Mouse (Mus musculus): ENCODE results near the gene Utp18. TPM values are rescaled to one million over a fixed set of nuclear protein-coding genes. Genes with fewer than 3 reads are reported as not detected.
"Not testable (repeated sequence)": the region's sequence is repeated elsewhere in the genome, so short reads cannot be mapped to it uniquely, and the experiment has no call there.

The Utp18 gene
- 45.0 and 46.9 TPM in 2 replicates for polyA plus RNA-seq (2016; fragmentation: Nextera tagmentation; extraction: Ambion mirVana)

- peak within 1 kb of the TSS; percentile 92 for H3K9ac ChIP-seq
- peak within 1 kb of the TSS; percentile 97 for H3K4me3 ChIP-seq (replicated peaks)
- peaks cover 36% of the 10 kb centered on the region for H3K4me1 ChIP-seq
- WGBS = under 1% methylated on average over 74 of the region's 83 CpGs
- H3K9me3 ChIP-seq = no peaks in the 10 kb centered on the region
- H3K27ac ChIP-seq = peak within 1 kb of the TSS; percentile 96
- H3K27me3 ChIP-seq = no peaks in the 10 kb centered on the region
- H3K36me3 ChIP-seq (replicated peaks) = peaks cover 15% of the 10 kb centered on the region; the same call in 1 of the 2 replicates
- peak within 1 kb of the TSS; percentile 92 for H3K4me2 ChIP-seq
- peak; percentile 97 for ATAC-seq (ENCODE audit: low FRiP score)
Observed at GRCm38 (mm10) chr11:93885572-93886410, at the start of gene Utp18, which contains the start of gene Mbtd1. Utp18 (minus strand) TSS chr11:93885766. Mbtd1 (plus strand) TSS chr11:93885852.

GRCm38 (mm10) chr11:93929106-93929505 is 43.5 kb upstream of the Utp18 start:
- Histone ChIP-seq H3K4me3 (replicated peaks) (no peak overlapping the region), H3K9me3 (no peaks in the 10 kb centered on the region), H3K27me3 (no peaks in the 10 kb centered on the region), H3K4me1 (no peaks in the 10 kb centered on the region), H3K4me2 (no peak overlapping the region), H3K27ac (no peak overlapping the region), H3K36me3 (replicated peaks) (peaks cover 81% of the 10 kb centered on the region), H3K9ac (no peak overlapping the region)
- no peak for ATAC-seq (ENCODE audit: low FRiP score)

GRCm38 (mm10) chr11:93915019-93915418 is 29.5 kb upstream of the Utp18 start:
- H3K27ac ChIP-seq; ATAC-seq (ENCODE audit: low FRiP score); H3K4me1 ChIP-seq; H3K9ac ChIP-seq; H3K27me3 ChIP-seq; H3K4me3 ChIP-seq (replicated peaks); H3K4me2 ChIP-seq; H3K9me3 ChIP-seq: not testable (repeated sequence)
- WGBS = 96% methylated on average over 2 of the region's 2 CpGs
- H3K36me3 ChIP-seq (replicated peaks) = peaks cover 74% of the 10 kb centered on the region

- Histone ChIP-seq H3K4me2 (no peak overlapping the region), H3K4me1 (no peaks in the 10 kb centered on the region), H3K36me3 (replicated peaks) (peaks cover 75% of the 10 kb centered on the region), H3K27me3 (no peaks in the 10 kb centered on the region), H3K9me3 (no peaks in the 10 kb centered on the region), H3K27ac (no peak overlapping the region), H3K9ac (no peak overlapping the region), H3K4me3 (replicated peaks) (no peak overlapping the region)
- ATAC-seq (ENCODE audit: low FRiP score) = no peak
- 92% methylated on average over 3 of the region's 3 CpGs for WGBS
Observed at GRCm38 (mm10) chr11:93911603-93912002, 26.0 kb upstream of the Utp18 start.

DNA sequence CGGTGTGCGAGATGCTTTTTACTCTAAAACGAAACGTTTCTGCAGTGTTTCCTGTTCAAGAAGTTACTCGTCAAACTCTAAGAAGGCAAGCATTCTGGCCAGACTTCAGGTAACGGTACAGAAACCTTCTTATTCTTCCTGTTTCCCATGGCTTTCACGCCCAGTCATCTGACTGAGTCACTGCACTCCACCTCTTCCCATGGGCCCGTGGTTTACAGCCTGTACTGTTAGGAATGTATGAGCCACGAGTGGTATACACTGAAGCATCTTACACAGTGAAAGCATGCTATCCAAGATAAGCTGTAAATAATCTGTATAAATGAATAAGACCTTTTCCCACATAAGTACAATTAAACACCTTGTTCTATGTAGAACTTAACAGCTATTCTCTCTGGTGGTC is 23.3 kb upstream of the Utp18 start:
- WGBS = 91% methylated on average over 9 of the region's 9 CpGs
- Histone ChIP-seq H3K36me3 (replicated peaks) (peaks cover 75% of the 10 kb centered on the region), H3K4me2 (no peak overlapping the region), H3K4me1 (no peaks in the 10 kb centered on the region), H3K27me3 (no peaks in the 10 kb centered on the region), H3K9ac (no peak overlapping the region), H3K4me3 (replicated peaks) (no peak overlapping the region), H3K27ac (no peak overlapping the region), H3K9me3 (no peaks in the 10 kb centered on the region)
- no peak for ATAC-seq (ENCODE audit: low FRiP score)

- H3K9me3 ChIP-seq = no peaks in the 10 kb centered on the region
- peaks cover 69% of the 10 kb centered on the region for H3K36me3 ChIP-seq (replicated peaks)
- H3K27me3 ChIP-seq = no peaks in the 10 kb centered on the region
- 90% methylated on average over 3 of the region's 3 CpGs for WGBS
- H3K4me1 ChIP-seq = no peaks in the 10 kb centered on the region
- no peak overlapping the region for H3K27ac ChIP-seq
- no peak overlapping the region for H3K9ac ChIP-seq
- H3K4me3 ChIP-seq (replicated peaks) = no peak overlapping the region
- no peak overlapping the region for H3K4me2 ChIP-seq
- ATAC-seq (ENCODE audit: low FRiP score) = no peak
Observed at GRCm38 (mm10) chr11:93907839-93908238, 22.3 kb upstream of the Utp18 start.

- Histone ChIP-seq H3K36me3 (replicated peaks) (peaks cover 64% of the 10 kb centered on the region), H3K27me3 (no peaks in the 10 kb centered on the region), H3K9me3 (no peaks in the 10 kb centered on the region), H3K4me3 (replicated peaks) (no peak overlapping the region), H3K9ac (no peak overlapping the region), H3K27ac (no peak overlapping the region), H3K4me2 (no peak overlapping the region), H3K4me1 (no peaks in the 10 kb centered on the region)
- 92% methylated on average over 4 of the region's 4 CpGs for WGBS
- ATAC-seq (ENCODE audit: low FRiP score) = no peak
Observed at GRCm38 (mm10) chr11:93906834-93907233, 21.3 kb upstream of the Utp18 start.

- no peaks in the 10 kb centered on the region for H3K9me3 ChIP-seq
- ATAC-seq (ENCODE audit: low FRiP score) = no peak
- no peaks in the 10 kb centered on the region for H3K27me3 ChIP-seq
- H3K9ac ChIP-seq = no peak overlapping the region
- no peak overlapping the region for H3K4me3 ChIP-seq (replicated peaks)
- H3K27ac ChIP-seq = no peak overlapping the region
- WGBS = 86% methylated on average over 3 of the region's 3 CpGs
- peaks cover 12% of the 10 kb centered on the region for H3K36me3 ChIP-seq (replicated peaks)
- H3K4me1 ChIP-seq = no peaks in the 10 kb centered on the region
- H3K4me2 ChIP-seq = no peak overlapping the region
Observed at GRCm38 (mm10) chr11:93897732-93898131, 12.2 kb upstream of the Utp18 start.

DNA sequence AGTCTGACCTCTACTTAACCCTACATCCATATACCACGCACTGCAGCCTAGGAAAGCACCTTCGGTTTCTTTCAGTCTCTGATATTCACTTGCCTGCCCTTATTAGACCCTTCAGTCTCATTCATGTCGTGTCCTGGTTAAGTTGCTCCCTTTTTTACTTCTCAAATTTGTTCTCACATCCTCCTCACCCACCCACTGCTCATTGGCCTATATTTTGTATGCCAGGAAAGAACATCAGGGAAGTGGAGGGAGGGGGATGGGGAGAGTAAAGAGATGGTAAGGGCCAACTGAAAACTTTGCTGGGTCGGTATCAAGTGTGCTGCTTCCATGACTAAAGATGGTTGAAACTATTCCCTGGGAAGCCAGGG is 1.5 kb upstream of the Utp18 start:
- Histone ChIP-seq H3K4me2 (peak overlapping the region; percentile 92), H3K9ac (peak overlapping the region; percentile 92), H3K4me1 (peaks cover 36% of the 10 kb centered on the region), H3K27ac (peak overlapping the region; percentile 96; the same call in 1 of the 2 replicates), H3K9me3 (no peaks in the 10 kb centered on the region), H3K36me3 (replicated peaks) (peaks cover 12% of the 10 kb centered on the region), H3K27me3 (no peaks in the 10 kb centered on the region), H3K4me3 (replicated peaks) (peak overlapping the region; percentile 97)
- no peak for ATAC-seq (ENCODE audit: low FRiP score)
- 7% methylated on average over 4 of the region's 4 CpGs for WGBS

GRCm38 (mm10) chr11:93886411-93887079 is 979 bp upstream of the Utp18 start:
- H3K9me3 ChIP-seq = no peaks in the 10 kb centered on the region
- H3K4me1 ChIP-seq = peaks cover 36% of the 10 kb centered on the region
- H3K27me3 ChIP-seq = no peaks in the 10 kb centered on the region
- H3K27ac ChIP-seq = peak overlapping the region; percentile 96
- no peak for ATAC-seq (ENCODE audit: low FRiP score)
- peak overlapping the region; percentile 97 for H3K4me3 ChIP-seq (replicated peaks)
- H3K9ac ChIP-seq = peak overlapping the region; percentile 92
- peak overlapping the region; percentile 92 for H3K4me2 ChIP-seq
- H3K36me3 ChIP-seq (replicated peaks) = peaks cover 11% of the 10 kb centered on the region; the same call in 1 of the 2 replicates
- WGBS = under 1% methylated on average over 34 of the region's 34 CpGs

DNA sequence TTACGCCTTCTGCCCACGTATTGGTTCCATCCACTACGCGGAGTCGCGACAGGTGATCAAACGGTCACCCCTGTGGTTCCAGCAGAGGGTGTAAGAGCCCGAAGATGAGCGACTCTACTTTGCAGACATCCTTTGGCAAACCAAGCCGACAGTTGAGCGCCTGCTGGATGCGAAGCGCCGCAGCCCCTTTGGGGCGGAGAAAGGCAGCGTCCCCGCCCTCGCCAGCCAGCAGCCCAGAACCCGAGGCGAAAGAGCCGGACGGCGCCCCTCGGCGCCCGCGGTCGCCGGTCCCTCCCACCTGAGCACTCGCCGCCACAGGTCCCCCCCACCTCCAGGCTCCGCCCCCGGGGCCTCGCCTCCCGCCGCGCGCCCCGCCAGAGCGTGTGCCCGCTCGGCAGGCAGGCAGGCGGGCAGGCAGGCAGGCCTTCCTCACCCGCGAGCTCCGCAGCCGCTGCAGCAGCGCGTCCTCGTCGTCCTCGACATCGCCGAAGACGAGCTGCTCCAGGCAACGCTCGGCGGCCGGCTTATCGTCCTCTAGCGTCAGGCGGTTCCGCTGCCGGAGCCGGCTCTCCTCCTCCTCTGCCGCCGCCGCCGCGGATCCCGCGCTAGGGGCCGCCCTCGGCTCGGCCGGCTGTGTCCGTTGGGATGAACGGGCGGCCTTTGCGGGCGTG is 530 bp downstream of the Utp18 start:
- peak overlapping the region; percentile 92 for H3K4me2 ChIP-seq
- H3K4me1 ChIP-seq = peaks cover 36% of the 10 kb centered on the region
- peak overlapping the region; percentile 92 for H3K9ac ChIP-seq
- no peaks in the 10 kb centered on the region for H3K9me3 ChIP-seq
- H3K36me3 ChIP-seq (replicated peaks) = peaks cover 21% of the 10 kb centered on the region
- WGBS = under 1% methylated on average over 76 of the region's 81 CpGs
- ATAC-seq (ENCODE audit: low FRiP score) = peak; percentile 64
- H3K4me3 ChIP-seq (replicated peaks) = peak overlapping the region; percentile 97
- H3K27ac ChIP-seq = peak overlapping the region; percentile 96
- no peaks in the 10 kb centered on the region for H3K27me3 ChIP-seq

- H3K4me3 ChIP-seq (replicated peaks) = peak overlapping the region; percentile 97
- peaks cover 26% of the 10 kb centered on the region for H3K36me3 ChIP-seq (replicated peaks)
- no peaks in the 10 kb centered on the region for H3K9me3 ChIP-seq
- no peaks in the 10 kb centered on the region for H3K27me3 ChIP-seq
- 89% methylated on average over 2 of the region's 4 CpGs for WGBS
- no peak for ATAC-seq (ENCODE audit: low FRiP score)
- H3K4me1 ChIP-seq = peaks cover 36% of the 10 kb centered on the region
- H3K9ac ChIP-seq = peak overlapping the region; percentile 92
- H3K27ac ChIP-seq = no peak overlapping the region
- H3K4me2 ChIP-seq = peak overlapping the region; percentile 92
Observed at GRCm38 (mm10) chr11:93884068-93884467, 1.5 kb downstream of the Utp18 start.
